Mouse (Mus musculus) adrenal gland, adult (tissue): Measurements from ENCODE around the gene Rpia.
A peak's percentile ranks its signal among the peaks of the same experiment; 100 is the strongest.

ENCODE experiments used
- DNase-seq, 2 experiments: peaks; one replicate each; pipeline ENCODE4 v3.0.0; 2022 to 2023; ENCODE audit warnings: low spot score in 1 of 2; ENCODE audit not compliant: inconsistent age in 2 of 2

The Rpia gene

DNA sequence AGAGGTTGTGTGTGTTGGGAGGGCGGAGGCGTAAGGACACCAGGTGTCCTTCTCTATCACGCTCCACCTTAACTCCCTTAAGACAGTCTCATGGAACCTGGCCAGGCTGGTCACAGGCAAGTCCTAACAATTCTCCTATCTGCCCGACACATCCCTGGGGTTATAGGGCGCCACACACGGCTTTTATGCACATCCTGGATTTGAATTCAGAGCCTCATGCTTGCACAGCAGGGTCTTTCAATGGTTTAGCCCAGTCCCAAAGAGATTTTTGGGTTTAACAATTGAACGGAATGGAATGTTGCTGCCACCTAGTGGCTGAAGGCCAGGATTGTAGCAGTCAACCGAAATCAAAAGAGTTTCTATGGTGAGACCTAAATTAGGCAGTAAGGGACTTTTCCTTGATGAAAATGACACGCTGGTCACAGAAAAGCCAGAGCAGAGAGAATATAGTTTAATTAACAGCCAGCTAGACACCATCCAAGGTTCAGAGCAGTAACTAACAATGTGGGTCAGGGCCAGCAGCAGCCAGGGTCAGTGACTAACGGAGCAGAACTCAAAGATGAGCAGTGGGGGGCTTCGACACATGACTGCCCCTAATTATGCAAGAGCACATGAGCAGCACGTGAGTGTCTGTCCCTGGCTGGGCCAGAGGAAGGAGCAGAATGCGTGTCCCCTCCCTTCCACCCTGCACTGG lies 13.9 kb upstream of the Rpia start:
- peak; percentile 60 to 92 for DNase-seq

DNA sequence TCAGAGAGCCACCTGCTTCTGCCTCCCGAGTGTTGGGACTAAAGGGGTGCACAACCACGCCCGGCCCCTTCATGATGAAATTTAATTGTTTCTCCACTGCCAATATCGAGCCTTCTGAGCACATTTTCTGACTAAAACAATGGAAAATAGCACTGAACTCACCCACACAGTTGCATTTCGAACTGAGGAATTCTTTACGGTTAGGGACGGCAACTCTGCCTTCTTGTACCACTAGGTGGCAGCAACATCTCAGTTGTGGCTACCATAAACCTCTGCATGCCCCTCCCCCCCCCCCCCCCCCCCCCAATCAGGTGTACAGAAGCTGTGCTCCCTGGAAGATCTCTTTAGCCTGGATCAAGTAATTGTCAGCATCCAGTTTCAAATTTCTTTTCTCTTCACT lies 13.2 kb upstream of the Rpia start:
- peak; percentile 57 to 86 for DNase-seq

DNA sequence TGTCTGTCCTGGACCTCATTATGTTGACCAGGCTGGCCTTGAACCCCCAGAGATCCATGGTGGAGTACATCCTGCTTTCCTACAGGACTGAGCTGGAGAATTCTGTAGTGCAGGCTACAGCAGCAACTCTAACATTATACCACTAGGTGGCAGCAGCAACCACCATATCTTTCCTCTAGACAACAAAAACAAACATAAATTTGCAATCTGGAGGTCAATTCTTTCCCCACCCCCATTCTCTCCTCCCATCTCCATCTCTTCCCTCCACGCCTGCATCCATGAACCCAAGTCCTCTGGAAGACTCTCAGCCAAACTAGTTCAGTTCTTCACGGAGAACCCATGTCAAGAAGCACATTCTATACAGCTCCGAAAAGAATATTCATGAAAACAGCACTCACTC lies 12.6 kb upstream of the Rpia start:
- peak; percentile 28 to 78 for DNase-seq

DNA sequence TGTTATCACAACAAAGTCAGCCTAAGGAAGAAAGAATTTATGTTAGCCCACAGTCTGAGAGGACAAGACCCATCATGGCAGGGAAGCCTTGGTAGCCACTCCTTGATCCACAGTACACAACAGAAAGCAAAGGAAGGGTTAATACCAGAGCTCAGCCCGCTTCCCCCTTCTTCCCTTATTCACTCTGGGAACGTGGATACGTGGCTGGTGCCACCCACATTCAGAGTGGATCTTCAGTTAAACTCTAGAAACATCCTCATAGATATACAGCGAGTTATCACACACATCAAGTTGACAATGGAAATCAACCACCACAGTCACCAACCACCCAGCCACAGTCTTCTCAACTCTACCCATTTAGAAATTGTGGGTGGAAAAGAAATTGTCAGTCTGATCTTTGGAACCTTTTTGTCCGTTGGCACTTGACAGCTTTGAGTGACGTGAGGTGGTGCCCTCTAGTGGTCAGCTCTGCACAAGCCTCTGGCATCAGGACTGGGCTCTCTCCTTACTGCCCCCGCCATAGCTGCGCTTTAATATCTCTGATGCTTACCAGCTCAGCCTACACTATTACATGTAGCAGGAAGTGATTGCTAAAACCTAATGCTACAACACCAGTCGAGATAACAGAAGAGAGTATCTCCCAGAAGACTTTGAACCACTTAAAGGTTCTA lies 5.7 kb upstream of the Rpia start:
- peak; percentile 43 to 85 for DNase-seq

DNA sequence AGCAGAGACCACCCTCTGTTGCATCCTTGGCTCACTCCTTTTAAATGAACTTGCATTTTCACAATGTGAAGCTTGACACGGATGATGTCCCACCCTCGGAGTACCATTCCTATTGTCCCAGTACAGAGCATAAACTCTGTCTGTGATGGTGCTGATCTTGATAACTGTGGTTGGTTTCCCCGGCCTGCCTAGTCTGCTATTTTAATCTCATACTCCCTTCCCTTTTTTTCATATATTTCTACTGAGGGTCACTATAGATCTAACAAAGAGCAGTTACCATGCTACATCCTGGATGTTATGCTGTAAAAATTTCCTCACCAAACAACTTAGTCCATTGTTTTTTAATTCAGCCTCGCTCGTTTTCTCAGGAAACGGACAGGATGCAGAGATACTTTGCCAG lies 4.9 kb upstream of the Rpia start:
- no peak for DNase-seq

DNA sequence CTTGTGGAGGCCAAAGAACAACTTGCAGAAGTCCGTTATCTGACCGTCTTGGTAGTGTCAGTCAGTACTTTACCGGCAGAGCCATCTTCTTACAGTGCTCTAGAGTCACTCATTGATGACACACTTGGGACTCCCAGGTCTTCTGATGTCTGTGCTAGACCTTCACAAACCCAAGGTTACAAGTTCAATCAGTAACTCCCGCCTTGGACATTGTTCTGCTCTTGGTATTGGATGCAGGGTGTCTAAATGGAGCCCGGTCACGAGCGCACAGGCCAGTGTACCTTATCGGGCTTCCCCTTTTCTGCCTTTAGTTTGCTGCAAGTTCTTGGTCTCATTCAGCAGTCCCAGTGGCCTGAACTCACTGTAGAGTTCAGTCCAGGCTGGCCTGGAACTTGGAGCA lies 612 bp upstream of the Rpia start:
- peak in 1 of 2 experiments; percentile 23 for DNase-seq

DNA sequence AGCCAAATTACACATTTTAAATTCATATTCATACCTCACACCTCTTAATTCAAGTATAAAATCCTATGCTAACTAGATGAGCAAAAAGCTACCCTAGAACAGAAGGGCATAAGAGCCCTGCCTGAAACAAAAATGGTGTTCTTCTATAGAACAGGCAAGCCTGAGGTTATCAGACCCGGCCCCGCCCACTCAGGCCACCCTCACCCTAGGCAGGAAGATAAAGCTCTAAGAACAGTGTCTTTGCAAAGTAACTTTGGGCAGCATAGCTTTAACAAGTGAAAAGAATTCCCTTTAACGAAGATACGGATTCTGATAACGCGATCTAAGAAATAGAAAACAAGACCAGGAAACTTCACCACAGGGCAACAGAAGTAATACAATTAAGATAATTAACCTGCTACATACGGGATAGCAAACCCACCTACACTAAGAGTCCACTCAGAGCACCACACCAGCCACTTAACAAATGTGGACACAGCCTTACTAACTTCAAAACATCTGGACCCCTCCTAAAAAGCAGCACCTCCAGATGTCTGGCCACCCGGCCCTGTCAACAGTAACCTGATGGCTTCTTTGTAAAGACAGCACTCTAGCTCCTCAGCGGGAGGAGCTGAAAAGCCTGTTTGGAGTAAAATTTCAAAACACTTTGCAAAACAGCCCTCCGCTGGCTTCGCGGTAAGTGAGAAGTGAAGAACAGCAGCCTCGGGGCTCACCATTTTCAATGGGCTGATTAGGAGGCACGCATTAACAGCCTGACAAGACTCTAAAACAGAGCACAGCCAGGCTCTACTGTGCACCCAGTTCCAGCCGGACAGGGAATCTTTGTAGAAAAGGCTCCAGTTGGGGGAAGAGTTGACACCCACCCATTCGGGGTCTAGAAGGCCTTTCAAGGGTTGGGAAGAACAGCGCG lies 925 bp downstream of the Rpia start:
- peak; percentile 42 to 73 for DNase-seq

DNA sequence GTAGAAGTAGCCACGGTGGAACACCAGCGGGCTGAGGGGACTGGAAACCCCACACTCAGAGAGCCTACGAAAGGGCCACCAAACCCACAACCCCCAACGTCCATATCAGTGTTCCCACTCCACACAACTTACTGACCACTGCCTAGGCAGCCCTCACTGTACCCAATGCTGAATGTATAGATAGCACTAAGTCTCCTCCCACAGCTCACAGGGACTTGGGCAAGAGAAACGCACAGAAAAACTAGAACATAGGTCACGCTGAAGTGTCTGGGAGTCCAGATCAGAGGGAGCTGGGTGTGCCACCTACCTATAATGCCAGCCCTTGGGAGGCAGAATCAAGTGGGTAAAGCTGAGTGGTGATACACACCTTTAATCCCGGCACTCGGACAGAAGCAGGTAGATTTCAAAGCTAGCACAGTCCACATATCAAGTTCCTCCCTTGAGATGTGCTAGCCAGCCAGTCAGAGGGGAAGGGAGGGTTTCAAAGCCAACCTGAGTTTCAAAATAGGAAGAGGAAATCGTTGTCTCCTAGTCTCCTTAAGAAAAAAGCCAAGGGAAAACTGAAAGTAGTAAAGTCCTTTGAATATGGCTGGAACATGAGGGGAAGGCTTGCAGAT lies 1.9 kb downstream of the Rpia start:
- DNase-seq: peak in 1 of 2 experiments; percentile 48

DNA sequence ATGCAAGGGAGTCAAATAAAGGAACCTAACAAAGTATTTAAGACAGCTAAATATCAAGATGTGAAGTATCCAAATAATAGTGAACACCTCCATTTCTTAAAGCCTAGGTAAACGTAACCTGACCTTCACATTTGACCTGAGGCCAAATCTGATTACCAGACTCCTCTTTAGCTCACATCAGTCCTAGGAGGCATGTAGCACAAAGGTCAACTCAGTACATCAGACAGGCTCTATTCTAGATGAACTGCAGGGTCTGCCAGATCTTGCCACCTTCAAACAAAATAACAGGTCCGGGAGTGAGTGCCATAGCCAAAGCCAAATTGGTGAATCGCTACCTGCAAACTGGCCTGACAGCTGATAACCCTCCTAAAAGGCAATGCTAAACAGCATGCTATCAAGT lies 2.9 kb downstream of the Rpia start:
- no peak for DNase-seq

DNA sequence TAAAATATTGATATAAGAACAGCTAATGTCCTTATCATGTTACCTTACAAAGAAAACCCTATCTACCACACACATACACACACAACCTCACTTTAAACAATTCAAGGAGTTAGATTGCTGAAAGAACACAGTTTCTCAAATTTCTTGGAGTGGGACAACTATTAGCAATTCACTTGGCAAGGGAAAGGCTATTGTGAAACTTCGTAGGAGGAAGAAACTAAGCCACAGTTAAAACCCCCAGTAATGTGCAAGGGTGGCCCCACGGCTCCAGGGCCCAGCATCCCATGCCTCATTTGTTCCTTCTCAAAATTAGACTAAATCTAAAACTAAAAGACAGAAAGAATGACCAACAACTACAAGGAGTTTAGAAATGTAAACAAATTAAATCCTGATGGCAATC lies 4.5 kb downstream of the Rpia start:
- peak in 1 of 2 experiments; percentile 71 for DNase-seq

DNA sequence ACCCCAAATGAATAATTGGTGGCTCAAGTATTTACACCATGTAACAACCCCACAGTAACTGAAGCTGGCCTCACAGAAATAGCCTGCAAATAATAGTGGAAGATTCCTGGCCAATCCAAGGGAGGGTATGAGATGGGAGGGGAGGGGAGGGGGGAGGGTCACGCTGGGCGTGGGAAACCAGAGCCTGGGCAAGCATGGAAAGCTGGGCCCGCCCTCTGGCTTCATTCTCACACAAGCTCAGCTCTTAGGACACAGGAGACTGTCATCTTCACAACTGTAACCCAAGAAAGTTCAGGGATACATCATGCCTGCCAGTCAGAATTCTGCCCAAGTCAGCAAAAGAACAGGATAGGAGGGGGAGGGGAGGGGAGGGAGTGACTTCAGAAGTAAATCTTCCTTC lies 6.2 kb downstream of the Rpia start:
- DNase-seq: no peak

DNA sequence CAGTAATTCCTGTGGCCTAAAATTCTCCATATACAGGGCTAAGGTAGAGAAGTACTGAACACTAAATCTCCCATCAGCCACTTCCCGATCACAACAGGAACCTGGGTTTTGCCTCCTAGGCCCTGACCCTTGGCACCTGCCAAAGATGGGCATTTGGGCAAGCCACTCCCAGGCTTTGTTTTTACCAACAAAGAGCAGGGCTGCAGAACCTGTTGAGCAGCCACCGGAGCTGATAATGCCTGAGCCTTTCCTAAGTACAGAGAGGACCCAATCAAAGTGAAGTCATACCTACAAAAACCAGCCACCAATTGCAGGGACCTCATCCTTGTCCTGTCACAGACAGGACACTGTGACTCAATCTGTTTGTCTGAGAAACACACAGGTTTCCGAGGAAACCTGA lies 7.2 kb downstream of the Rpia start:
- no peak for DNase-seq

DNA sequence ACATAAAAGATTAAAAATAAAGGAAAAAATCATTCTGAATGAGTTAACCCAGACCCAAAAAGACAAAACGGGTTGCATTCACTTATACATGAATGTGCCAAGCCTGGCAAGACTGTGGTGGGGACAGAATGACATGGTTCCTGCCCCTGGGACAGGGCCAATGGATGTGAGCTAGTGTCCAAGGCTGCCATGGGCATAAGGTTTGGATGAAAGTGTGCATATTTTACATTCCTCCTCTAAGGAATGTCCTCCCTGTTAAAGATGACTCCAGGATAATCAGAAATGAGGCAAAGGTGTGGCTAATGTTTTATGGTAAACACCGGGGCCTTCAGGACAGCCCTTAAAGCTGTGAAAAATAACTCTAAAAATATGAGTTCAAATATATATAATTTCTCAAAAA lies 10.7 kb downstream of the Rpia start:
- no peak for DNase-seq

DNA sequence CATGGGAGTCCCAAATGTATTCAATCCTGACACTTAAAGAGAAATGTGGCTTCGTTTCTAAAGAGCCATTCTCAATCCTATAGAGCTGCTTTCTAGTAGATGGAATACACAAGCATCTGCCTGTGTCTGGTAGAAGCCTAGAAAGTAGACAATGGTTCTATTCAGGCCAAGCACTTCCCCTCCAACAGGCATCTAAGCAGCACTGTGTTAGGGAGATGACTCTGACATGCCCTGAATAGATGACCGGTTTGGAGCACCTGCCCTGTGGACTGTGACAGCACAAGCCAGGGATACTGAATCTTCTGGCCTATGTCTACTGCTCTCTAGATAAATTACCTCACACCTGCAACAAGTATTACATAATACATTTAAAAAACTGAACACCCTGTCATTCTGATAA lies 17.7 kb downstream of the Rpia start:
- no peak for DNase-seq

DNA sequence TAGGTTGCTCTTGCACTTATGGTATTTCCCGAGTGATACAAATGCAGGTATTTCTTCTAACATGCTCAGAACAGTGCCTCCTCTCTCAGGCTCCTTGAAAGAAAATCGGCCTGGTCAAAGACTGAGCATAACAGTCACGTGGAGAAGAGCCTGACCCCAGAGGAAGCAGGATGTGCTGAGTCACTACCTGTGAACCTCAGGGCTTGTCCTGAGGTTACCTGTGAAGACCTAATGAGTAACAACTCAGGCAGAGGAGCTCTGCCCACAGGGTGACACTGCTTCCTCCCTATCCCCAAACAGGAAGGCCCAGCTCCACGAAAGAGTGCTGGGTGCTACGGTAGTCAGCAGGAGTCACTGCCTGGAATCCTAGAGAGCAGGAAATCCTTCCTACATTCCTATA lies 18.3 kb downstream of the Rpia start:
- DNase-seq: no peak

DNA sequence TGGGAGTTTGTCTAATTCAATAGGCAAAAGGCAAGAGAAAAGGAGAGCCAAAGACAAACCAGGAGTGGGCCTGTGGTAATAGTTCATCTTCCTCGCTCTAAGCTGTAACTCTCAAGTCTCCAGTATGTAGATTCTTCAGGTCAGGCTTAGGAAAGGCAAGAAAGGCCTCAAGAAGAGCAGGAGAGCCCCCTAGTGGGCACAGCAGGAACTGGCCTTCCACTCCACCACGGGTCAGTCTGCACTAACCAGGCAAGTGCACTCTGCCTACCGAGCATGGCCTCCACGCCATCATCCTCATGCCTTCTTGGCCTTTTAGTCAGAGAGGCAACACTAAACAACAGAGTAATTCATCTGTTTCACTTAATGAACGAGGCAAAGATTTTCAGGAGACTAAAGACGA lies 23.3 kb downstream of the Rpia start:
- DNase-seq: peak; percentile 61 to 85

DNA sequence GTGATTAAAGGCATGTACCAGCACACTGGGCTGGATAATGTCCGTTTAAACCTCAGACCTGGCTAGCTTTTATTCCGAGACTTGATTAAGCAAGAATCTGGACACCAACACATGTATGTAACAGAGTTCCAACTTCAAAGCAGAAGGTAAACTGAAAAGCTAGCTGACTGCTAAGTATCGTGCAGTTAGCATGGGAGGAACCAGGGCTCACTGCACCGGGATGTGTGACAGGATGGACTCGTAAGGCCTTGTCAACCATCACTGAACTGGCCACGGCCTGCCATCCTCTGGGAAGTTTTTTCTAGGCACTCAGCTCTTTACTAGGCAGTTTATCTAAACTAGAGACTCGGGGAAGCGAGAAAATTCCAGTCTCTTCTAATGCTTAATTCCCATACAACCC lies 27.0 kb downstream of the Rpia start:
- DNase-seq: no peak

DNA sequence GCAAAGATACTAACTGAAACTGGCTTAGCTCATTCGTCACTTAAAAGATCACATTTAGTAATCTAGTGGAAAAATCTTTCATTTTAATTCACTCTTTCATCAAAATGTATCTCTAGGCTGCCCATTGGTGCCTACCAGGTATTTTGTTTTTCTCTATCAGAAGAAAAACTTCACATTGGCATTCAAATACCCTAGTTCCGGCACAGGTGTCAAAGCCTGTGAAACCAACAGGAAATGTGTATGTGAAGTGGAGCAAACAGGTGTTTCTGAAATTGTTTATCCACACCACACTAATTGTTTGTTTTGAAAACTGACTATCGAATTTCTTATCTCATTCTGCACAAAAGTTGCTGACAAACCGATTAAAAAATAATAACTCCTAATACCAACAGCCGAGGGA lies 27.5 kb downstream of the Rpia start:
- no peak for DNase-seq

DNA sequence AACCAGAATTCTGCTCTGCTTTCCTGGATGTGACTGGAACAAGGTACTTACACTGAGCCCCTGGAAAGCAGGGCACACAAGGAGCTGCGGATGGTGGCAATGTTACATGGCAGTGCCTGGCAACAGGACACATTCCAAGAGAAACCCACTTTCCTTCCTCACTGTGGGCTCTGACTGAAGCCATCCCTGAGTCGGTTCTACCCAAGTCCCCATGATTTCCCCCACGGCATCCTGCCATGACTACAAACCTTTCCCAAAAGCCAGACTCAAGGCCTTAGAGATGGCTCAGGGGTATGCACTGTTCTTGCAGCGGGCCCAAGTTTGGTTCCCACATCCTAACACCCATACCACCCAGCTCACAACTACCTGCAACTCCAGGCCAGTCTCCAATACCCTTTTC lies 28.2 kb downstream of the Rpia start:
- no peak for DNase-seq

DNA sequence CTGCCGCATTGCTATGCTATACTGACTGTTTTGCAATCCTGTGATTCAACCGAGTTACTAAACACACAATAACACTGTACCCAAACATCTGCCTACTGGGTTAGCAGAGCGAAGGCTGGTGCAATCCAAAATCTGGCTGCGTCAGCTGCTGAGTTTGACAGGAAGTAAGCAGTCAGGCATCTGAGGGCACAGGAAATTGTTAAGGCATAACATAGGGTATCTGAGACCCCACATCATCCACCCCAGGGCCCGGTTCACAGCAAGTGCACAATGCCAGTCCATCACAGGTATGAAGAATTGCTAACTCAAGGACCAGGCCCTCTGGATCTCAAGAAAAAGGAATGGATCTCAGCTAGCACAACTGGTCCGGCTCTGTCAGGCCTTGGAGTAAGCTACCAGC lies 29.4 kb downstream of the Rpia start:
- no peak for DNase-seq

DNA sequence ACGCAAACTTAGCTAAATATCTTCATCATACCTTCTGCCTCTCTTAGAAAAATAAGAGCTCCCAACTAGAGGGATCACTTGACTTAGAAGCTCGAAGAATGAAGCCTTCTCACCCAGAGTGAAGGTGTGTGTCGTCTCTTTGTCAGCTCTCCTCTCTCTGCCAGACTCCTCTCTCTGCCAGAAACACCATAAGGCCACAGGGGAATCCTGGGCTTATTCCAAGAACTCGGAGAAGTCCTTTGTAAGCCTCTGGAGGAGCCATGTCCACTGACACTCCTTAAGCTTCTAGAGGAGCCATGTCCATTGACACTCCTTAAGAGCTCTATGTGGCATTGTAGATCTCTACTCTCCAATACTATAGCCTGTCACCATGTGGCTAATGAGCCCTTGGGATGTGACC lies 31.1 kb downstream of the Rpia start:
- DNase-seq: no peak

DNA sequence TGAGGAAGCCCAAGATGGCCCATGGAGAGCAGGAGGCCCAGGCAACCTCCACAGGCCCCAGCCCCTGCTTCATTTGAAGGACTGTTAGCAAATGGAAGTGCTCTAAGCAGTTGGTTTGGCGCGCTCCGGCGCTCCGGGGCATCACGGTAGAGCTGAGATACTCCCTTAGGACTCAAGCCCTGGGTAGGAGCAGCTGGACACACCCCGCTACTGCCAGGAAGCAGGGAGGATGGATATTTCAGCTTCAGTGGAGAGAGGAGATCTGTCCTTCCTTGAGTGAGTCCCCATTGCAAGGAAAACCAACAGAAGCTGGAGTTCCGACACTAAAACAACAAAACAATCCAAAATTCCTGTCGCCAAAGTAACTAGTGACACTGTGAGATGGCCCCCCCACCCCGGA lies 37.2 kb downstream of the Rpia start:
- DNase-seq: no peak
